Mouse (Mus musculus): ENCODE measurements around the gene Med27. TPM values are rescaled to one million over a fixed set of nuclear protein-coding genes. Genes with fewer than 3 reads are reported as not detected.

Med27 gene
- total and polyA plus RNA-seq, 3 experiments: 32.1 to 36.2 (median 33.6) TPM

DNA sequence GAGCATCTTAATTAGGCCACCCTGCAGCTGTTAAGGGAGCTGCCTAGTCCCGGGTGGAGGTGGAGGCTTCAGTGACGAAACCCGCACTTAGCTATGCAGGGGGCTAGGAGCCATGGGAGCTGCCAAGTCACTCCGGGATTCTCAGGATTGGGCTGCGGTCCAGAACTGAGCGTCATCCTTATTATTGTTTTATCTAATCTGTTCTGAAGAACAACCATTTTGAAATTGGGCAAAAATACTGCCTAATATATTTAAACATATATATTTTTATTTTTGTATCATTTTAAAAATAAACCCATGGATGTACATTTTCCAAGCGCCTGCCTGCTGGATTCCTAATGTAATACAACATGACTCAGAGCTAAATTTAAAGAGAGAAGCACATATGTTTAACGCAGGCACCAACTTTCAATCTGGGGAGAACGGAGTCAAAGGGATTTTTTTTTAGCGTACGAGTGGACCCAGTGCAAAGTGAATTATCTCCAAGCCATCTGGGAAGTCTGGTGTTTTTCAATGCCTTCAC lies 26.3 kb upstream of the Med27 start:
- H3K27ac ChIP-seq (ENCODE audit: insufficient read depth, low read depth): no peak overlapping the region
- H3K4me1 ChIP-seq (ENCODE audit: control insufficient read depth in 1 of 2, insufficient read depth in 2 of 2): no peaks in the 10 kb centered on the region
- H3K36me3 ChIP-seq (replicated peaks in 1 of 2; ENCODE audit: control insufficient read depth in 1 of 2, insufficient read depth in 1 of 2, low read length in 1 of 2): no peaks in the 10 kb centered on the region
- no peak overlapping the region for H3K4me2 ChIP-seq (ENCODE audit: insufficient read depth, low read depth, poor library complexity, severe bottlenecking)
- no peak for DNase-seq (ENCODE audit: extremely low read depth)
- H3K9me3 ChIP-seq (replicated peaks; ENCODE audit: low read length): no peaks in the 10 kb centered on the region
- peaks cover 16% of the 10 kb centered on the region for H3K27me3 ChIP-seq (replicated peaks)
- no peaks in the 10 kb centered on the region for H3K79me2 ChIP-seq (replicated peaks; ENCODE audit: control insufficient read depth, extremely low read depth, insufficient read depth, poor library complexity, severe bottlenecking)
- TF ChIP-seq HCFC1 (IDR thresholded peaks at IDR 0.05; ENCODE audit: low read depth, low read length): no peak
- TF ChIP-seq CHD2 (IDR thresholded peaks at IDR 0.05; ENCODE audit: low read length): no peak
- no peak for TF ChIP-seq JUND (conservative IDR thresholded peaks at IDR 0.05; ENCODE audit: low read depth, low read length)
- TF ChIP-seq KAT2A (IDR thresholded peaks at IDR 0.05; ENCODE audit: insufficient replicate concordance, low read length): no peak
- TF ChIP-seq BHLHE40 (IDR thresholded peaks at IDR 0.05; ENCODE audit: low read depth, low read length): no peak
- no peak for TF ChIP-seq E2F4 (IDR thresholded peaks at IDR 0.05; ENCODE audit: insufficient replicate concordance, low read depth, low read length)
- TF ChIP-seq ELF1 (IDR thresholded peaks at IDR 0.05; ENCODE audit: low read depth, low read length): no peak
- no peak for TF ChIP-seq ZC3H11A (IDR thresholded peaks at IDR 0.05; ENCODE audit: low read depth, low read length)
- no peak for TF ChIP-seq UBTF (IDR thresholded peaks at IDR 0.05; ENCODE audit: low read depth, low read length)
- TF ChIP-seq RAD21 (IDR thresholded peaks at IDR 0.05; ENCODE audit: low read depth, low read length): no peak
- in situ Hi-C loops (cut with MboI; ENCODE audit: low pct_ligation_motif_present, low pct_unique_long_range_greater_than_20kb, low sequenced_read_pairs): no loop called here
- dilution Hi-C loops (cut with MboI; ENCODE audit: extremely low pct_ligation_motif_present, extremely low pct_unique_long_range_greater_than_20kb, low sequenced_read_pairs): no loop called here
- no peak overlapping the region for H3K9ac ChIP-seq (ENCODE audit: insufficient read depth, low read depth)
- no peak overlapping the region for H3K4me3 ChIP-seq (replicated peaks in 1 of 3; ENCODE audit: low read depth in 2 of 3, low read length in 2 of 3, poor library complexity in 1 of 3)

DNA sequence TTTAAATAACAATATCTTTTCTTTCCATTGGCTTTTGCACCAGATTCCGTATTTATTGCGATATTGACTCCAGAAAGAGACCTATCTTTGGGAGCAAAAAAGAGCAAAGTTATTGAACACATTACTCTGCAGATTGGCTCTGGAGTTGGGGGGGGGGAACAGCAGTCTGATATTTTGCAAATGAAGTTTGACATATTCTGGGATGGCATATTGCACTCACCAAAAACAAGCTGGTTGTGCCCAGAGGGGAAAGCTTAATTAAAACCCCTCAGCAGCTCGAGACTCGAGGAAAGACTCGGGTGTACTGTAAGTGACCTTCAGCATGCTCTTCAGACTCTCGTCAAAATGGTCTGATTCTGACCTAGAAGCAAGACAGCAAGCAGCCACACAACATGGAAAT lies 25.8 kb upstream of the Med27 start:
- Histone ChIP-seq H3K9me3 (replicated peaks; ENCODE audit: low read length) (no peaks in the 10 kb centered on the region), H3K4me1 (ENCODE audit: control insufficient read depth in 1 of 2, insufficient read depth in 2 of 2) (no peaks in the 10 kb centered on the region), H3K4me3 (replicated peaks in 1 of 3; ENCODE audit: low read depth in 2 of 3, low read length in 2 of 3, poor library complexity in 1 of 3) (no peak overlapping the region), H3K36me3 (replicated peaks in 1 of 2; ENCODE audit: control insufficient read depth in 1 of 2, insufficient read depth in 1 of 2, low read length in 1 of 2) (no peaks in the 10 kb centered on the region), H3K4me2 (ENCODE audit: insufficient read depth, low read depth, poor library complexity, severe bottlenecking) (no peak overlapping the region), H3K9ac (ENCODE audit: insufficient read depth, low read depth) (no peak overlapping the region), H3K27ac (ENCODE audit: insufficient read depth, low read depth) (no peak overlapping the region), H3K79me2 (replicated peaks; ENCODE audit: control insufficient read depth, extremely low read depth, insufficient read depth, poor library complexity, severe bottlenecking) (no peaks in the 10 kb centered on the region), H3K27me3 (replicated peaks) (peaks cover 17% of the 10 kb centered on the region)
- TF ChIP-seq MYC (IDR thresholded peaks at IDR 0.05; ENCODE audit: low read depth, low read length): no peak
- TF ChIP-seq CTCF (conservative IDR thresholded peaks at IDR 0.05 in 1 of 2, IDR thresholded peaks at IDR 0.05 in 1 of 2; ENCODE audit: low read depth in 2 of 2, low read length in 2 of 2): no peak
- TF ChIP-seq HCFC1 (IDR thresholded peaks at IDR 0.05; ENCODE audit: low read depth, low read length): no peak
- TF ChIP-seq JUND (conservative IDR thresholded peaks at IDR 0.05; ENCODE audit: low read depth, low read length): no peak
- no peak for TF ChIP-seq NRF1 (IDR thresholded peaks at IDR 0.05; ENCODE audit: low read depth, low read length)
- TF ChIP-seq TBP (conservative IDR thresholded peaks at IDR 0.05; ENCODE audit: low read depth, low read length): no peak
- no peak for TF ChIP-seq GABPA (IDR thresholded peaks at IDR 0.05; ENCODE audit: insufficient replicate concordance, low read depth, low read length)
- no peak for TF ChIP-seq UBTF (IDR thresholded peaks at IDR 0.05; ENCODE audit: low read depth, low read length)
- TF ChIP-seq JUN (IDR thresholded peaks at IDR 0.05; ENCODE audit: insufficient read depth, low read depth, low read length): no peak
- TF ChIP-seq MAZ (IDR thresholded peaks at IDR 0.05; ENCODE audit: low read depth, low read length): no peak
- TF ChIP-seq ZMIZ1 (IDR thresholded peaks at IDR 0.05; ENCODE audit: low read depth, low read length): no peak
- TF ChIP-seq MAFK (IDR thresholded peaks at IDR 0.05; ENCODE audit: insufficient replicate concordance, low read length): no peak
- no peak for TF ChIP-seq ZC3H11A (IDR thresholded peaks at IDR 0.05; ENCODE audit: low read depth, low read length)
- TF ChIP-seq MXI1 (IDR thresholded peaks at IDR 0.05; ENCODE audit: low read depth, low read length): no peak
- no peak for TF ChIP-seq ELF1 (IDR thresholded peaks at IDR 0.05; ENCODE audit: low read depth, low read length)
- no peak for TF ChIP-seq E2F4 (IDR thresholded peaks at IDR 0.05; ENCODE audit: insufficient replicate concordance, low read depth, low read length)
- no peak for TF ChIP-seq POLR2AphosphoS2 (IDR thresholded peaks at IDR 0.05; ENCODE audit: low read depth, low read length)
- no peak for TF ChIP-seq POLR2A (IDR thresholded peaks at IDR 0.05; ENCODE audit: low read depth, low read length)
- dilution Hi-C loops (cut with MboI; ENCODE audit: extremely low pct_ligation_motif_present, extremely low pct_unique_long_range_greater_than_20kb, low sequenced_read_pairs) (no loop called here), in situ Hi-C loops (cut with MboI; ENCODE audit: low pct_ligation_motif_present, low pct_unique_long_range_greater_than_20kb, low sequenced_read_pairs) (no loop called here)
- DNase-seq (ENCODE audit: extremely low read depth): no peak

All from CH12.LX (cell line).